Mouse (Mus musculus) c-Kit-positive CD71-positive TER-119-positive erythroid progenitor cells, embryonic 14.5 days (primary cell): ENCODE measurements around the gene Rbfox1.
A peak's percentile ranks its signal among the peaks of the same experiment; 100 is the strongest.

Experiments
- DNase-seq: peaks from one replicate; pipeline ENCODE4 v3.0.0-alpha.2; 2013; ENCODE audit warnings: low spot score

Rbfox1 gene

DNA sequence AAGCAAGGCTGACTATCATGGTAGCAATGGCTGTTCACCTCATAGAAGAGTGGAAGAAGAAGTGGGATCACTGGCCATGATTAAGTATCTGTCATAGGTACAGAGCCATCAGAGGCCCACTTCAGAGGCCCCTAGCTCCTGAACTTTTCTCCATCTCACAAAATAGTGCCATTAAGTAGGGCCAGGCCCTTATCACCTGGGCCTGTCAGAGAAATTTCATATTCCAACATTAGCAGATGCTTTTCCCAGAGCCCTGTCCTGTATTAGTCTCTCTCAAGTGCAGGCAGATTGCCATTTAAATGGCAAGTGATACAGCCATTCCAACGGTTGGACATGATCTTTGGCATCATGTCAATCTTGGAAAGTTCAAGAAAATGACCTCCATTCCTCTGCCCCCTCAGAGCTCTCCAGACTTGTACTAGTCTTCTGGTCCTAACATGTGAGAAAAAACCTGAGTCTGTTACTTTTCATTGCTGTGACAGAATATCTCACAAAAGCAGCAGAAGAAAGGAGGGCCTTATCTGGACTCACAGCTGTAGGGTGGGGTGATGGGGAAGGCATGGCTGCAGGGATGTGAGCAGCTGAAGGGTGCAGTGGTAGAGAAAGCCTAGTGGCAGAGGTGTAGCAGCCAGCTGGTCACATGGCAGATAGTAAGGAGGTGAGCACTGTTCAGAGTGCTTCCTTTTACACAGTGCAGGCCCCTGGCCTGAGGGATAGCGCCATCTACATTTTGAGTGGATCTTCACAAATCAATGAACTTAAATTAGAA is 210.6 kb downstream of the Rbfox1 start:
- peak; percentile 84 for DNase-seq

GRCm38 (mm10) chr16:6097244-6098040 is 212.3 kb downstream of the Rbfox1 start:
- no peak for DNase-seq

GRCm38 (mm10) chr16:6098116-6098515 is 213.0 kb downstream of the Rbfox1 start:
- no peak for DNase-seq

DNA sequence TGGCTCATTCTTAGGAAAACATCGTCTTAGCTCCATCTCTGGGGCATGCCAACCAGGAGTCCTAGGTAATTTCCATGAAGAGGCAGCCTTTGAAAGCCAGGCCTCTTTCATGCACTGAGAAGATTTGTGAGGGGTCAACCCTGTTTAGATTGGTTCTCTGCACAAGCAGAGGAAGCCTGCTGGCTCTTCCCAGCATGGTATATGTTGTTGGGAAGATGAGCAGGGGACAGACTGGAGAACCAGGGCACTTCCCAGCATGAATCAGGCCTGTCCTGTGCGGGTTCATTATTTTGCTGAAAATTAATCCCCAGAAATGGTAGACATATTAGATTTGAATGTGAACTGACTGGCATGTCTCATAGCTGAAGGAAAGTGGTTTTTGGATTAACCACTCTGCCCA is 214.4 kb downstream of the Rbfox1 start:
- DNase-seq = no peak

DNA sequence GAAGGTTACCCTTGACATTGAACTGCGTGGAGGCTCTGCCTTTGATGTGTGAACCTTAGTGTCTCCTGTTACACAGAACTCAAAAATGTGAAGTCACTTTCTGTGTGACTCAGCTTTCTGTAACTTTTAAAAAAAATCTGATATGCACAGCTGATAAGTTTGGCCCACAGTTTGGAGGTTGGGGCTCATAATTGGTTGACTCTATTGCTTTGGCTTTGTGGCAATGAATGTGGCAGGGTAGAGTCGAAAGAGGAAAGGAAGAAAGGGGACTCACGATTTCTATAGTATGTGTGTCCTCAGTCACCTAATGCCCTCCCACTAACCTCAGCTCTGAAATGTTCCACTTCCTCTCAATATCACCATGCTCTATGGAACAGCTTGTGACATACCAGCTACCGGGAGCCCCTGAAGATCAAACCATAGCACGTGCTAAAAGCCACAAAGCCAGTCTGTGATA is 215.3 kb downstream of the Rbfox1 start:
- no peak for DNase-seq

- no peak for DNase-seq
Observed at GRCm38 (mm10) chr16:6103713-6104112, 218.6 kb downstream of the Rbfox1 start.

- DNase-seq = no peak
Observed at GRCm38 (mm10) chr16:6110121-6110520, 225.0 kb downstream of the Rbfox1 start.

GRCm38 (mm10) chr16:6113836-6114475 is 228.8 kb downstream of the Rbfox1 start:
- DNase-seq = no peak

DNA sequence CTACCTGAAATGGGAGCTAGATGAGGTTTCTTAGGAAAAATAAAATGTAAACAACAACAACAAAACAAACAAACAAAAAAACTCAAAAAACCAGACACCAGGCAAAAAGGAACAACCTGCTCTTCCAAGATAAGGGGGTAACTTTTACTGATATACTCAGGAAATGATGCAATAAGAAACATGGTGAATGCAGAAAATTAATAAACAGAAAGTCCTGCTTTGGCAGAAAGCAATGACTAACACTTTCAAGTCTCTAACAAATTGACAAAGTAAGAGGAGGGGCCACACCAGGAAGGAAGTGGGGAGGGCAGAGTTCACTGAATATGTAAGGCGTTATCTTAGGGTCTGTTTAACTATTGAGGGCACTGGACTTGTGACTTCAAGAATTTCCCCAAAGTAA is 234.3 kb downstream of the Rbfox1 start:
- DNase-seq = no peak

- DNase-seq = no peak
Observed at GRCm38 (mm10) chr16:6121232-6121631, 236.1 kb downstream of the Rbfox1 start.

GRCm38 (mm10) chr16:6122859-6123258 is 237.7 kb downstream of the Rbfox1 start:
- DNase-seq = no peak

DNA sequence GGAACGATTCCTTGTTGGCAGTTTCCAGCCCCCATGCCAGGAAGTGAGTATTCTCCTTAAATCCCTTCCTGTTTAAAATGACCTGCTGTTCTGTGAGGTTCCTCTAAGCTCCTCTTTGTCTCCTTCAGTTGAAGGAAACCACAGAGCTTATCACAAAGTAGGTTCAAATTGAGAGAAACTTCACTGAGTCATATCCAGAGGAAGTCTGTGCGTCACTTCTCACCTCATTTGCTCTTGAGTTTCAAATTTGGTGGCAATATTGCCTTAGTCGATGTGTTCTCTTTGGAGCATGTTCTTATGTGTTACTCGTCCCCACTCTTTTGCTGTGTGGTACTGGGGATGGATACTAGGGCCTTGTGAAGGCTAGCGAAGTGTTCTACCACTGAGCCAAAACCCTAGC is 243.2 kb downstream of the Rbfox1 start:
- no peak for DNase-seq

DNA sequence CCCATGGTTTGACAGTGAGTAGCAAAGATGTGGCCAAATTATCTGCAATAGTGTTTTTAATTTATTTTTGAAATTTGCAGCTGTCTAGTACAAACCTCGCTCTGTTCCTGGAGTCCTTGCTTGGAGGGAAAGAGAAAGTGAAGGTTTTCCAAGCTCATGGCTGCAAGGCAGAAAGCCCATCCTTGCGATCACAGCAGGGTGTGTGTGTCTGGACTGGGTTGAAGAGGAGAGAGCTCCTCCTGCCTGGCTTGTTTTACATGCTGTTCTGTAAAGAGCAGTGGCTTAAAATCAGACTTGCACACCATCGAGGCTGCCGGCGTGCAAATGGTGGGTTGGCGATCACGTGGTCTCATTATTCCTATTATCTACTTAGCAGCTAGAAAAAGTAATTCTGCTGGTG is 249.9 kb downstream of the Rbfox1 start:
- DNase-seq = no peak

DNA sequence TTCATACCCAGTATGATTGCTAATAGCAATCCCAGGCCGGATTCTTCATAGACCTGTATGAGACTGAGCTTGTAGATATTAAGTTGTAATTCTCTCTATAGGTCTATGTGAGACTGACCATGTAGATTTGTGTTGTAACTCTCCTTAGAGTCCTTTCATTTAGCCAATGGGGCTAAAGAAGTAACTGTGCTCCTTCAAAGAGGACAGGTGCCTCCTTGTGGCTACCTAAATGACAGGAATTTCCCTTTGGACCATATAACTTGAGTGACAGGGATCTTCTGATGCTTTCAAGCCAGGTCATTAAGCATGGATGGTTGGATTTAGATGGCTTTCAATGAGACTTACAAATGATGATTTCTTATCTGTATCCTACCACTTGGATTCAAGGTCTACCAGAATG is 254.3 kb downstream of the Rbfox1 start:
- DNase-seq = no peak

- no peak for DNase-seq
Observed at GRCm38 (mm10) chr16:6147957-6148356, 262.8 kb downstream of the Rbfox1 start.

- no peak for DNase-seq
Observed at GRCm38 (mm10) chr16:6149345-6149744, 264.2 kb downstream of the Rbfox1 start.

GRCm38 (mm10) chr16:6155556-6155955 is 270.4 kb downstream of the Rbfox1 start:
- DNase-seq = no peak

- no peak for DNase-seq
Observed at GRCm38 (mm10) chr16:6164476-6164875, 279.3 kb downstream of the Rbfox1 start.

DNA sequence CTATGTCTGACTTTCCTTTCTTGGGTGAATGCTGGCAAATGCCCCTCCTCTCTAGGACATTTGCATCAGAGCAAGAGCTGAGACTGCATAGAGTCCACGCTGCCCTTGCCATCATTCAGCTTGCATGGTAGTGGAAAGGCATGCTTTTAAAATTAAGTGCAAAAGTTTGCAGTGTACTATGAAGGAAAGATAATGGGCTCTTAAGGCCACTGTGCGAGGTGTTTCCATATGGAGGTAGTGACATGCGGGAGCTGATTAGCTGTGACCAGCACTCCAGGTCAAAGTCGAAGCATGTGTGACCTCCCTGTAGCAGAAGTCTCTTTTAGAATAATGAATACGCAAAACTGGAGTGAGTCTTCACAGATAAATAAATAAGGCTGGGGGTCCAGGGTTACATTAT is 284.2 kb downstream of the Rbfox1 start:
- no peak for DNase-seq

GRCm38 (mm10) chr16:6180819-6181218 is 295.7 kb downstream of the Rbfox1 start:
- DNase-seq = no peak

- DNase-seq = no peak
Observed at GRCm38 (mm10) chr16:6182329-6182728, 297.2 kb downstream of the Rbfox1 start.

GRCm38 (mm10) chr16:6192358-6192757 is 307.2 kb downstream of the Rbfox1 start:
- no peak for DNase-seq

DNA sequence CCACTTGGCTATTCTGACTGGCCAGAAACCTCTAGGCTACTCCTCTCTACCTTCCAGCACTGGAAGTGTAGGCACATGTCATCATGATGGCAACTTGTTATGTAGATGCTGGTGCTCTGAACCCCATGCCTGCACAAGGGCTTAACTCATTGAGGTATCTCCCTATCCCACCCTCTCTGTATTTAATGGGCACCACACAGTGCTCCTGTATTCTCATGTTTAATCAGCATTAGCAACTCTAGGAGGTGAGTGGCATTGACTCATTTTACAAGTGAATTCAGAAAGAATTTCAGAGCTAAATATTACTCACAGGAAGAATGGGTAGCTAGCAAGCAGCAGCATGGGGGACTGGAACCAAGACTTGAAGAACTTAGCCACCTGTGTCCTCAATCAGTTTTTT is 321.3 kb downstream of the Rbfox1 start:
- DNase-seq = no peak
